Mouse (Mus musculus) small intestine, adult 2 months (tissue): ENCODE measurements around the gene Rgn.

Source experiments
- CTCF ChIP-seq: fragments of 200-500 bp; IDR thresholded peaks from 2 replicates; pipeline ENCODE4 v1.5.1; 2012; ENCODE audit warnings: low read depth, mild to moderate bottlenecking, control low read depth, inconsistent platforms, low read length, moderate library complexity, mixed read lengths; ENCODE audit not compliant: insufficient replicate concordance, insufficient read length; ENCODE audit errors: extremely low read depth
- POLR2A ChIP-seq: fragments of 200-500 bp; IDR thresholded peaks from 2 replicates; pipeline ENCODE4 v1.6.1; 2012; ENCODE audit warnings: low read depth, mild to moderate bottlenecking, control low read depth, inconsistent platforms, low read length, moderate library complexity

DNA sequence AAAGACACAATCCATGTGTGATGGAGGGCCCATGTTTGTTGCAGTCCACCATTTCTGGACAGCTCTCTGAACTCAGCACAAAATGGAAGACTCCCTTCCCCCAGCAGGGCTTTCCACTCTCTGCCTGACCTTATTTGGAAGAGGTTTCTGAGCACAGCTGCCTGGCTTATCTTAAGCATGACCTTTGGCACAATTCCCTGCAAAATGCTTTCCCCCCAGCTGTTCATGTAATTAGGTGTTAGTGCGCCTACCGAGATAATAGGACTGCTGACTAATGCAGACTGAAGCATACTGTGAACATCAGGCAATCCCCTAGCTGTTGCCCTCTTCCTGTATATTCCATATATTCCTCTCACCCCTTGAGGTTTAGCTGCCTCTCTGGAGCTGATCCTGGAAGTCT is 21.4 kb downstream of the Rgn start:
- TF ChIP-seq CTCF (no peak), POLR2A (no peak)
